Comparison of ENCODE assay signal across 9 mouse cellular contexts in genomic region chr15:79504707-79505452, GRCm38 (mm10). TPM values are rescaled to one million over a fixed set of nuclear protein-coding genes. Genes with fewer than 3 reads are reported as not detected.
DNase-seq lines count a peak whose midpoint lies in the region; ATAC-seq and TF ChIP-seq lines count a peak whose summit lies in the region.
"Had no signal": no experiment of that assay in that cellular context is flagged by ENCODE, and none has a peak within 500 bp of the region (broad histone marks: within the 10 kb centered on the region; RNA-seq: fewer than 3 reads in every experiment).

Gene Kcnj4, minus strand, starts transcription at chr15:79505241.

- peak within 1 kb of the TSS; percentile 100 for H3K4me2 ChIP-seq in limb, embryonic 11.5 days (ENCODE audit: low read depth, severe bottlenecking)
- peak within 1 kb of the TSS; percentile 100 for H3K4me2 ChIP-seq in stomach, embryonic 14.5 days (replicated peaks; ENCODE audit: low read depth, low read length)

- TF ChIP-seq POLR2A in testis, adult 2 months (IDR thresholded peaks at IDR 0.05; ENCODE audit: control insufficient read depth, low read depth, low read length): no peak

- H3K4me3 ChIP-seq in gastrocnemius, adult 2 months: peak within 1 kb of the TSS; percentile 84
- H3K4me3 ChIP-seq in testis, adult 2 months (ENCODE audit: control insufficient read depth, low read depth, low read length): peak within 1 kb of the TSS; percentile 63
- peak within 1 kb of the TSS; percentile 54 for H3K4me3 ChIP-seq in limb, embryonic 11.5 days (ENCODE audit: low read depth, low read length)
- H3K4me3 ChIP-seq in stomach, embryonic 14.5 days (ENCODE audit: low read depth, low read length): peak within 1 kb of the TSS; percentile 59
- H3K4me3 ChIP-seq: erythroblast, embryonic 14.5 days had no signal

- H3K4me1 ChIP-seq in testis, adult 2 months (ENCODE audit: control insufficient read depth, insufficient read depth, low read length): peaks cover 12% of the 10 kb centered on the region
- H3K4me1 ChIP-seq in limb, embryonic 11.5 days (ENCODE audit: control insufficient read depth, insufficient read depth, low read length): peaks cover 8% of the 10 kb centered on the region
- H3K4me1 ChIP-seq in stomach, embryonic 14.5 days (ENCODE audit: control insufficient read depth, insufficient read depth, low read length): peaks cover 7% of the 10 kb centered on the region; the same call in 1 of the 2 replicates

- H3K36me3 ChIP-seq in testis, adult 2 months (ENCODE audit: control insufficient read depth, insufficient read depth, low read length): no peaks in the 10 kb centered on the region
- no peaks in the 10 kb centered on the region for H3K36me3 ChIP-seq in limb, embryonic 11.5 days (ENCODE audit: control insufficient read depth, insufficient read depth, low read length)
- H3K36me3 ChIP-seq in stomach, embryonic 14.5 days (ENCODE audit: control insufficient read depth, insufficient read depth, low read length): no peaks in the 10 kb centered on the region

- no peaks in the 10 kb centered on the region for H3K9me3 ChIP-seq in limb, embryonic 11.5 days (ENCODE audit: control insufficient read depth, low read length)
- H3K9me3 ChIP-seq in stomach, embryonic 14.5 days (ENCODE audit: control insufficient read depth, low read depth, low read length): no peaks in the 10 kb centered on the region

- no peak for TF ChIP-seq CTCF in gastrocnemius, adult 2 months (IDR thresholded peaks at IDR 0.05)
- no peak for TF ChIP-seq CTCF in testis, adult 2 months (IDR thresholded peaks at IDR 0.05; ENCODE audit: control insufficient read depth, insufficient read depth, insufficient replicate concordance, low read depth, low read length)

- 0 out of 2 replicates have a peak within 1 kb of the TSS, but pooled peaks have one; percentile 16 for H3K27ac ChIP-seq in gastrocnemius, adult 2 months
- H3K27ac ChIP-seq in testis, adult 2 months (ENCODE audit: control insufficient read depth, insufficient read depth, low read depth, low read length): no peak within 1 kb of the TSS
- H3K27ac ChIP-seq in limb, embryonic 11.5 days (replicated peaks; ENCODE audit: low read depth, low read length): no peak within 1 kb of the TSS
- H3K27ac ChIP-seq in stomach, embryonic 14.5 days (ENCODE audit: low read length): no peak within 1 kb of the TSS

- H3K9ac ChIP-seq in limb, embryonic 11.5 days (ENCODE audit: low read length): peak within 1 kb of the TSS; percentile 53
- peak within 1 kb of the TSS; percentile 33 for H3K9ac ChIP-seq in stomach, embryonic 14.5 days (replicated peaks; ENCODE audit: low read depth, low read length)

- no peaks in the 10 kb centered on the region for H3K27me3 ChIP-seq in testis, adult 2 months (ENCODE audit: control insufficient read depth, insufficient read depth, low read length)
- H3K27me3 ChIP-seq in limb, embryonic 11.5 days (ENCODE audit: control insufficient read depth, insufficient read depth, low read length): peaks cover 73% of the 10 kb centered on the region
- H3K27me3 ChIP-seq in stomach, embryonic 14.5 days (ENCODE audit: control insufficient read depth, insufficient read depth, low read length): peaks cover 52% of the 10 kb centered on the region

- no peak for DNase-seq in gastrocnemius, adult 2 months
- DNase-seq in gastrocnemius, postnatal 14 days: no peak
- DNase-seq in testis, postnatal 14 days (ENCODE audit: low spot score): no peak
- DNase-seq in limb, embryonic 11.5 days (ENCODE audit: low spot score): peak; percentile 45
- DNase-seq in thymus, postnatal 10 days (ENCODE audit: low spot score in 2 of 2): no peak

- intact Hi-C loops in gastrocnemius, adult 2 months (cut with DNase I): no loop called here
- intact Hi-C loops in gastrocnemius, postnatal 14 days (cut with DNase I; ENCODE audit: low total_unique reads): no loop called here

- under 1% methylated on average over 59 of the region's 60 CpGs for WGBS in limb, embryonic 11.5 days
- under 1% methylated on average over 59 of the region's 60 CpGs for WGBS in stomach, embryonic 14.5 days

- ATAC-seq in limb, embryonic 11.5 days (ENCODE audit: insufficient number of reproducible peaks, low FRiP score, low TSS enrichment, low read depth): no peak
- no peak for ATAC-seq in stomach, embryonic 14.5 days (ENCODE audit: insufficient number of reproducible peaks, insufficient read depth, low FRiP score, low read depth)
- no peak for ATAC-seq in activated CD4-positive, CD25-positive, alpha-beta regulatory T cell, adult 4 months

RNA-seq across cellular contexts. Expression of gene Kcnj4, which starts in this region (rescaled TPM):
- total RNA-seq in gastrocnemius, adult 2 months (2021): under 1 TPM in 1 of 2 experiments, not detected in 1; 0.10 TPM
- under 1 TPM in 1 of 2 experiments, not detected in 1; 0.08 TPM for total RNA-seq in gastrocnemius, postnatal 14 days (2021)
- 0.58 and 0.78 TPM in 2 replicates for polyA plus RNA-seq in testis, adult 2 months (2012; rRNA removed)
- polyA plus RNA-seq in limb, embryonic 11.5 days (2014; fragmentation: Nextera tagmentation; extraction: Ambion mirVana): not detected in 2 replicates
- not detected in 2 replicates for polyA plus RNA-seq in stomach, embryonic 14.5 days (2014; fragmentation: Nextera tagmentation; extraction: Ambion mirVana)
- not detected for polyA plus RNA-seq in activated CD4-positive, CD25-positive, alpha-beta regulatory T cell, adult 4 months (2017; shearing (Covaris generic))
- polyA plus RNA-seq: erythroblast, embryonic 14.5 days had no signal

Comparison
In these comparisons a context has a peak if more than half of its experiments do, and no peak if none do; other contexts are left out.
1. Peak in DNase-seq, H3K4me3 ChIP-seq, H3K9ac ChIP-seq and H3K4me2 ChIP-seq in limb, embryonic 11.5 days; RNA of the gene not detected or under 1 TPM.